Mouse (Mus musculus) small intestine, adult 2 months (tissue): ENCODE data around the gene Cfap73.

Experiments used
- CTCF ChIP-seq: fragments of 200-500 bp; IDR thresholded peaks from 2 replicates; pipeline ENCODE4 v1.5.1; 2012; ENCODE audit warnings: low read depth, mild to moderate bottlenecking, control low read depth, inconsistent platforms, low read length, moderate library complexity, mixed read lengths; ENCODE audit not compliant: insufficient replicate concordance, insufficient read length; ENCODE audit errors: extremely low read depth
- POLR2A ChIP-seq: fragments of 200-500 bp; IDR thresholded peaks from 2 replicates; pipeline ENCODE4 v1.6.1; 2012; ENCODE audit warnings: low read depth, mild to moderate bottlenecking, control low read depth, inconsistent platforms, low read length, moderate library complexity

GRCm38 (mm10) chr5:120628624-120629023 is 5.4 kb downstream of the Cfap73 start:
- TF ChIP-seq CTCF (no peak), POLR2A (no peak)
